Mouse (Mus musculus): Measurements from ENCODE around the gene Nacc2. TPM values are rescaled to one million over a fixed set of nuclear protein-coding genes. Genes with fewer than 3 reads are reported as not detected.
A peak's percentile ranks its signal among the peaks of the same experiment; 100 is the strongest.

The Nacc2 gene
- polyA plus RNA-seq, 1 experiment from 2014 or later: 6.1 TPM

DNA sequence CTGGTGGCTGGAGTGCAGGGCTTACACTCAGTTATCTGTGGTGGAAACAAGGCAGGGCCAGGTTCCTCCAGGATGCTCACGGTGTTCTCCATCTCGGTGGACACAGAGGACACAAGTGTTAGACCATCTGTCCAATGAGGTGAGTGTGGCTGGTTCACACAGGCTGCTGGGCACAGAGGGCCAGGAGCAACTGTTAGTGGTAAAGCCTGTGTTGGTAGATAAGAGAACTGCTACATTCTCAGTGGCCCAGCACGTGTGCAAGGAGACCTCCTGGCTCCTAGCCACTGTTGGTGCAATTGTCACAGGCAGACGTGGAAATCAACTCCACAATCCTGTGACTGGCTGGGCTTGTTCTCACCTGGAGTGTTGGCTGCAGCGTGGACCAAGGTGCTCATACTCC, 31.6 kb upstream of the Nacc2 start:
- WGBS: 74% methylated on average over 5 of the region's 5 CpGs
- Histone ChIP-seq H3K27me3 (replicated peaks; ENCODE audit: control insufficient read depth, insufficient read depth, low read length) (no peaks in the 10 kb centered on the region), H3K4me3 (ENCODE audit: low read depth, low read length) (no peak overlapping the region), H3K4me1 (ENCODE audit: control insufficient read depth, insufficient read depth, low read length) (peaks cover 12% of the 10 kb centered on the region), H3K36me3 (ENCODE audit: control insufficient read depth, insufficient read depth, low read length) (no peaks in the 10 kb centered on the region), H3K9me3 (replicated peaks; ENCODE audit: control insufficient read depth, low read length) (no peaks in the 10 kb centered on the region), H3K9ac (ENCODE audit: low read length) (no peak overlapping the region), H3K27ac (ENCODE audit: low read depth, low read length) (no peak overlapping the region), H3K4me2 (ENCODE audit: low read length) (no peak overlapping the region)
- ATAC-seq (no peak), DNase-seq (ENCODE audit: low spot score) (no peak)

DNA sequence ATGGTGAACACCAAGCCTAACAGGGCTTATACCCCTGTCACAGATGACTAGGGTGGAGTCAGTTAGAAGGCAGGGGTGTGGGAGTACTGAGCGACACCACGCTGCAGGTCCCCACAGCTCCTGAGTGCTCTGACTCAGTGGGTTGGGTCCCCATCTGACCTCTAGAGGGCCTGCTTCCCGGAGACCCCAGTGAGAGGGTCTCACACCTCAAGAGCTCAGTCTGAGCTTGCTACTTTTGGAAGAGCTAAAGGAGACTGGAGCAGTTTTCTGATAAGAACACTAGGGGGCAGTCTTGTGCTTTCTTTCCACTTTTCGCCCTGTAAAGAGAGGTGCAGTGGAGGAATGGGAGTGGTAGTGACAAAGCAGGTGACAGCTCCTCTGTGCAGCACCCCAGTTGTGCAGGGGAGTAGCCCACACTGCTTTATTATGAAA, 30.9 kb upstream of the Nacc2 start:
- 9% methylated on average over 4 of the region's 4 CpGs for WGBS
- H3K4me3 ChIP-seq (ENCODE audit: low read depth, low read length): no peak overlapping the region
- H3K27me3 ChIP-seq (replicated peaks; ENCODE audit: control insufficient read depth, insufficient read depth, low read length): no peaks in the 10 kb centered on the region
- DNase-seq (ENCODE audit: low spot score): peak; percentile 86
- no peak overlapping the region for H3K27ac ChIP-seq (ENCODE audit: low read depth, low read length)
- peaks cover 12% of the 10 kb centered on the region for H3K4me1 ChIP-seq (ENCODE audit: control insufficient read depth, insufficient read depth, low read length)
- H3K9ac ChIP-seq (ENCODE audit: low read length): no peak overlapping the region
- no peaks in the 10 kb centered on the region for H3K9me3 ChIP-seq (replicated peaks; ENCODE audit: control insufficient read depth, low read length)
- peak; percentile 73 for ATAC-seq
- no peak overlapping the region for H3K4me2 ChIP-seq (ENCODE audit: low read length)
- no peaks in the 10 kb centered on the region for H3K36me3 ChIP-seq (ENCODE audit: control insufficient read depth, insufficient read depth, low read length)

DNA sequence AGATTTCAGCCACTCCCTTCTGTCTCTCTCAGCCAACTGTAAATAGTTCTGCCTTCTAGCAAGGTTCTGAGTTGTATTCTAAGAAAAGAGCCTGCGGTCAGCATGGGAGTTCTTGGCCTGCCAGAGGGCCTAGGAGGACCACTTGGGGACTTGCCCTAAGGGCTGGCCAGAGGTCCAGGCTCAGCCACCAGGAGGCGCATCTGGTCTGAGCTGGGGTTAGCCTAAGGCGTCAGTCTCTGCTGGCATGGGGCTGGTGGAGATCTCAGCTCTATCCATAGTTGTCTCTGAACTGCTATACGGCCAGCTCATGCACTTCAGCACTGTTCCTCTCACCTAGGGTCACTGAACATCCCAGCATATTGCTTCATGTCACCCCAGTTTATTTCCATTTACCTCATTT, 30.3 kb upstream of the Nacc2 start:
- ATAC-seq: no peak
- Histone ChIP-seq H3K4me2 (ENCODE audit: low read length) (no peak overlapping the region), H3K9ac (ENCODE audit: low read length) (no peak overlapping the region), H3K4me3 (ENCODE audit: low read depth, low read length) (no peak overlapping the region), H3K27me3 (replicated peaks; ENCODE audit: control insufficient read depth, insufficient read depth, low read length) (no peaks in the 10 kb centered on the region), H3K27ac (ENCODE audit: low read depth, low read length) (no peak overlapping the region), H3K4me1 (ENCODE audit: control insufficient read depth, insufficient read depth, low read length) (peaks cover 12% of the 10 kb centered on the region), H3K36me3 (ENCODE audit: control insufficient read depth, insufficient read depth, low read length) (no peaks in the 10 kb centered on the region), H3K9me3 (replicated peaks; ENCODE audit: control insufficient read depth, low read length) (no peaks in the 10 kb centered on the region)
- no peak for DNase-seq (ENCODE audit: low spot score)
- 34% methylated on average over 4 of the region's 4 CpGs for WGBS

DNA sequence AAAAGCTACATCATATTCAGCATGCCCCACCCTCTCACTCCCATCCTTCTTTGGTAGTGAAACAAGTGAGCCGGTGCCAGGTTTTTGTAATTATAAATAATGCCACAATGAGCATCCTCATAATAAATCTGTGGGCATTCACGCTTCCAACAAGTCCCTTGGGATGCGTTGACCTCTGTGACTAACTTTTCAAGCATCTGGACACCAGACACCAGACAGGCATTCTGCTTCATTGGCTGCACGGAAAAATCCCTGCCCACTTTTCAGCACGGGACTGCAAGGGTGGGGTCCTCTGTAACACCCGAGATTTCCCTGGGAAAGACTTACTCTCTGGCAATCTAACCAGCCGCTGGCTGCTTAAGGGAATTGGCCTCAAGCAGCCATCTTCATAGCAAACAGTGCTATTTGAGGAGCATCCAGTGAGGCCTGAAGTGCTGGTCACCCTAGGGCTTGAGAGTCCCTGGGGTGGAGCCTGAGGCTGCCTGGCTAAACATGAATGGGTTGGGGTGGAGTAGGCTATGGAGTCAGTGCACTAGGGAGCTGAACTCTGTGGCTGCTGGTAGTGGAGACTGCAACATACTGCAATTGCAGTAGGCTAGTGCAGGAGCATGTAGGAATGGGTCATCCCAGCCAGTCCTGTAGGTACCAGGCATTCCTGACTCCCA, 24.8 kb upstream of the Nacc2 start:
- no peak overlapping the region for H3K4me2 ChIP-seq (ENCODE audit: low read length)
- H3K36me3 ChIP-seq (ENCODE audit: control insufficient read depth, insufficient read depth, low read length): no peaks in the 10 kb centered on the region
- H3K4me1 ChIP-seq (ENCODE audit: control insufficient read depth, insufficient read depth, low read length): no peaks in the 10 kb centered on the region
- DNase-seq (ENCODE audit: low spot score) (no peak), ATAC-seq (no peak)
- H3K27ac ChIP-seq (ENCODE audit: low read depth, low read length): no peak overlapping the region
- no peak overlapping the region for H3K9ac ChIP-seq (ENCODE audit: low read length)
- 76% methylated on average over 7 of the region's 7 CpGs for WGBS
- H3K27me3 ChIP-seq (replicated peaks; ENCODE audit: control insufficient read depth, insufficient read depth, low read length): no peaks in the 10 kb centered on the region
- no peak overlapping the region for H3K4me3 ChIP-seq (ENCODE audit: low read depth, low read length)
- H3K9me3 ChIP-seq (replicated peaks; ENCODE audit: control insufficient read depth, low read length): no peaks in the 10 kb centered on the region

DNA sequence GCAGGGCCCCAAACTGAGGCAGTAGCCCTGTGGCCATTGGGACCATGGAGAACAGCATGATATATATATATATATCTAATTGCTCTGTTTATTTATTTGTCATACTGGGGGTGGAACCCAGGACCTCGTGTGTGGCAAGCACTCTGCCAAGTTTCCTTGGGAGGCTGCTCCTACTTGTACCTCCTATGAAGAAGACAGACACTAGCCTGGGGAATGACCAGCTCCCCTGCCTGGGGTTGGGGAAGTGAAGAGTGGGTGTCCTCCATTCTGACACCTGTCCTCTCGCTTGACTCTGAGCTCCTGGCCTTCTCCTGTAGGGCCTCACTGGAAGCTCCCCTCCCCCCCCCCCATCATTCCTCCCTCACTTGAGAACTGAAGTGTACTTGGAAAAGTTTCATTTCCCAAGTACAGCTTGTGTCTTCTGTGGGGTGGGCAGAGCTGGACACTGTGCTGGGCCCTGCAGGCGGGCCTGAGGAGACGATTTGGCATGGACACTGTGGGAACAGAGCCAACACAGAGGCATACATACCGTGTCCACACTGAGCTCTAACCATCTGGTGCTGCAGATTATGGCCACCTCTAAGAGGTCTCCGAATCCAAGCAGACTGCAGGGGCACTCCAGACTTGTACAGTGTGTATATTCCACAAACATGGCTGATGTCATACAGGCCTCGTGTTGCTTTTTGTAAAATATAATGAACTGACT, 23.5 kb upstream of the Nacc2 start:
- no peak overlapping the region for H3K27ac ChIP-seq (ENCODE audit: low read depth, low read length)
- H3K4me2 ChIP-seq (ENCODE audit: low read length): no peak overlapping the region
- no peak overlapping the region for H3K9ac ChIP-seq (ENCODE audit: low read length)
- H3K9me3 ChIP-seq (replicated peaks; ENCODE audit: control insufficient read depth, low read length): no peaks in the 10 kb centered on the region
- WGBS: 55% methylated on average over 7 of the region's 7 CpGs
- ATAC-seq (peak; percentile 23; the same call in 1 of the 2 replicates), DNase-seq (ENCODE audit: low spot score) (peak; percentile 15)
- no peaks in the 10 kb centered on the region for H3K36me3 ChIP-seq (ENCODE audit: control insufficient read depth, insufficient read depth, low read length)
- H3K4me1 ChIP-seq (ENCODE audit: control insufficient read depth, insufficient read depth, low read length): no peaks in the 10 kb centered on the region
- no peak overlapping the region for H3K4me3 ChIP-seq (ENCODE audit: low read depth, low read length)
- H3K27me3 ChIP-seq (replicated peaks; ENCODE audit: control insufficient read depth, insufficient read depth, low read length): no peaks in the 10 kb centered on the region

DNA sequence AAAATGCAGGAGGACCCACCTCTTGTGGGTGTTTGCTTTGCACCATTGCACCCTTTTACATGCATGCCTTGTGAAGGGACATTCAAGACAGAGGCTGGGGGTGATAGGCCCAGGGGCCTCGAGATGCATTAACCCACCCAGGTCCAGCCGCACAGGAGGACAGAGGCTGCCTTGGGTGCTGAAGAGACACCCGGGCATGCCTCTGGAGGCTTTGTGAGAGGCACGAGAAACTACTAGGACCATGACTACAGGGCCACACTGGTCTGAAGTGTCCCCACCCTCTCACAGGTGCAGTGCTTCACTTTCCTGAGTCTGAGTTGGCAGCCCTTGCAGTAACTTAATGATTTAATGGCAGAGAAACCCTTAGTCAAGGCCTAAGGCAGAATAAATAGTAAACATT, 22.1 kb upstream of the Nacc2 start:
- H3K4me1 ChIP-seq (ENCODE audit: control insufficient read depth, insufficient read depth, low read length): peaks cover 5% of the 10 kb centered on the region
- DNase-seq (ENCODE audit: low spot score): no peak
- H3K9me3 ChIP-seq (replicated peaks; ENCODE audit: control insufficient read depth, low read length): no peaks in the 10 kb centered on the region
- H3K36me3 ChIP-seq (ENCODE audit: control insufficient read depth, insufficient read depth, low read length): no peaks in the 10 kb centered on the region
- H3K4me3 ChIP-seq (ENCODE audit: low read depth, low read length): no peak overlapping the region
- 83% methylated on average over 4 of the region's 4 CpGs for WGBS
- H3K9ac ChIP-seq (ENCODE audit: low read length): no peak overlapping the region
- H3K27ac ChIP-seq (ENCODE audit: low read depth, low read length): no peak overlapping the region
- H3K4me2 ChIP-seq (ENCODE audit: low read length): no peak overlapping the region
- ATAC-seq: no peak
- no peaks in the 10 kb centered on the region for H3K27me3 ChIP-seq (replicated peaks; ENCODE audit: control insufficient read depth, insufficient read depth, low read length)

DNA sequence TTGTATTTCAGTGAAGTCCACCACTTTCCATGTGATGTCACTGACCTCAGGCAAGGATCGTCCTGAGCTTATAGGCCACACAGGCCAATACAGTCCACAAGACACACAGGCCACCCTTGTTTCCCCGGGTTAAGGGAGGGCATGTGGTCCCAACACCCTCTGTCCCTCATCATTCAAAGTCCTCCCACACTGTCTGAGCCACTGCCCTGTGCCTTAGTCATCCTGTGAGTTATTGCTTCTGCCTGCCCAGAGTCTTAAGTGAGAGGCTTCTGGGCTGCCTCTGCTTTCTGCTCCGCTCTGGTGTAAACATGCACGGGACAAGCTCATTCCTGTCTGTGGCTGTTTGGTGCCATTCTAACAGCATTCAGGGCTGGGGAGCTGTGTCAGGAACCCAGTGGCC, 21.3 kb upstream of the Nacc2 start:
- 89% methylated on average over 4 of the region's 4 CpGs for WGBS
- no peaks in the 10 kb centered on the region for H3K27me3 ChIP-seq (replicated peaks; ENCODE audit: control insufficient read depth, insufficient read depth, low read length)
- H3K4me1 ChIP-seq (ENCODE audit: control insufficient read depth, insufficient read depth, low read length): peaks cover 8% of the 10 kb centered on the region
- H3K36me3 ChIP-seq (ENCODE audit: control insufficient read depth, insufficient read depth, low read length): no peaks in the 10 kb centered on the region
- DNase-seq (ENCODE audit: low spot score): no peak
- no peak overlapping the region for H3K4me3 ChIP-seq (ENCODE audit: low read depth, low read length)
- H3K9me3 ChIP-seq (replicated peaks; ENCODE audit: control insufficient read depth, low read length): no peaks in the 10 kb centered on the region
- no peak overlapping the region for H3K4me2 ChIP-seq (ENCODE audit: low read length)
- ATAC-seq: no peak
- no peak overlapping the region for H3K9ac ChIP-seq (ENCODE audit: low read length)
- no peak overlapping the region for H3K27ac ChIP-seq (ENCODE audit: low read depth, low read length)

DNA sequence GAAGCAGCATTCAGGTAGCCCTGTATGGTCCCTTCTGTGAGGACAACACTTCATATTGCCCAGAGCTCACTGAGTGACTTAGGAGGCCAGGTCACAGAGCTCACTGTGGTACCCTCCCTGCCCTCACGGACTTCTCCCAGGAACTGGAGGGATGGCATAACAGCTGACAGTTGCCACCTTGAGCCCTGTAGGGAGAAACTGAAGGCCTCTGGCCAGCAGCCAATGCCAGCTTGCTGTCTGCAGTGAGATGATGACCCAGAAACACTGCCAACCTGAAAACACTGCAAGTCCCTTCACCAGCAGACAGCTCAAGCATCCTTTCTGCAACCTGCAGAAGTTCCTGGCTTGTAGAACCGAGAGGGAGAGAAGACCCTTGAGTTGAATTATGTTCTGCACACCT, 20.5 kb upstream of the Nacc2 start:
- no peak overlapping the region for H3K4me3 ChIP-seq (ENCODE audit: low read depth, low read length)
- ATAC-seq: no peak
- H3K4me1 ChIP-seq (ENCODE audit: control insufficient read depth, insufficient read depth, low read length): peaks cover 12% of the 10 kb centered on the region
- H3K9me3 ChIP-seq (replicated peaks; ENCODE audit: control insufficient read depth, low read length): no peaks in the 10 kb centered on the region
- no peak overlapping the region for H3K27ac ChIP-seq (ENCODE audit: low read depth, low read length)
- 67% methylated on average over 2 of the region's 2 CpGs for WGBS
- H3K9ac ChIP-seq (ENCODE audit: low read length): no peak overlapping the region
- DNase-seq (ENCODE audit: low spot score): no peak
- H3K27me3 ChIP-seq (replicated peaks; ENCODE audit: control insufficient read depth, insufficient read depth, low read length): no peaks in the 10 kb centered on the region
- H3K4me2 ChIP-seq (ENCODE audit: low read length): no peak overlapping the region
- no peaks in the 10 kb centered on the region for H3K36me3 ChIP-seq (ENCODE audit: control insufficient read depth, insufficient read depth, low read length)

DNA sequence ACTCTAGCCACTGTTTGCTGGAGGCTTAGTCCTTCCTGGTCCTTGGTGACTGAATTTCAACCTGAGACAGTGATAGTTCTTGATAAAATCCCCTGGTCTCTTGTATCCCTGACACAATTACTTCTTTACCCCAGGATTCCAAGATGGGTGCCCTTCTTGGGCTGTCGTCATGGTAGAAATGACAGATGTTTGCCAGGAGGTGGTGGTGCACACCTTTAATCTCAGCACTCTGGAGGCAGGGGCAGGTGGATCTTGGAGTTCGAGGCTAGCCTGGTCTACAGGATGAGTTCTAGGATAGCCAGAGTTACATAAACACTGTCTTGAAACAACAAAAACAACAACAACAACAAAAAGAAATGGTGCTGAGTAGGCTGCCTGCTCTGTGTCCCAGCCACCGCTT, 20.0 kb upstream of the Nacc2 start:
- Histone ChIP-seq H3K4me2 (ENCODE audit: low read length) (no peak overlapping the region), H3K27me3 (replicated peaks; ENCODE audit: control insufficient read depth, insufficient read depth, low read length) (no peaks in the 10 kb centered on the region), H3K36me3 (ENCODE audit: control insufficient read depth, insufficient read depth, low read length) (peaks cover 3% of the 10 kb centered on the region; the same call in 1 of the 2 replicates), H3K27ac (ENCODE audit: low read depth, low read length) (no peak overlapping the region), H3K4me1 (ENCODE audit: control insufficient read depth, insufficient read depth, low read length) (peaks cover 12% of the 10 kb centered on the region), H3K9me3 (replicated peaks; ENCODE audit: control insufficient read depth, low read length) (no peaks in the 10 kb centered on the region), H3K4me3 (ENCODE audit: low read depth, low read length) (no peak overlapping the region), H3K9ac (ENCODE audit: low read length) (no peak overlapping the region)
- ATAC-seq (no peak), DNase-seq (ENCODE audit: low spot score) (no peak)
- WGBS: 86% methylated on average over 3 of the region's 3 CpGs
